Mouse (Mus musculus) small intestine, adult 2 months (tissue): ENCODE measurements around the gene Zfp91.

Experiments used
- CTCF ChIP-seq: fragments of 200-500 bp; IDR thresholded peaks from 2 replicates; pipeline ENCODE4 v1.5.1; 2012; ENCODE audit warnings: low read depth, mild to moderate bottlenecking, control low read depth, inconsistent platforms, low read length, moderate library complexity, mixed read lengths; ENCODE audit not compliant: insufficient replicate concordance, insufficient read length; ENCODE audit errors: extremely low read depth
- POLR2A ChIP-seq: fragments of 200-500 bp; IDR thresholded peaks from 2 replicates; pipeline ENCODE4 v1.6.1; 2012; ENCODE audit warnings: low read depth, mild to moderate bottlenecking, control low read depth, inconsistent platforms, low read length, moderate library complexity

- TF ChIP-seq CTCF (no peak), POLR2A (no peak)
Measured at GRCm38 (mm10) chr19:12813883-12814282, 18.0 kb upstream of the Zfp91 start.
